Mouse (Mus musculus): Measurements from ENCODE around the gene Gna11. TPM values are rescaled to one million over a fixed set of nuclear protein-coding genes. Genes with fewer than 3 reads are reported as not detected.

The Gna11 gene
- polyA plus RNA-seq, 1 experiment from 2014 or later, result 76.3 TPM

GRCm38 (mm10) chr10:81485060-81485449 is 59.9 kb downstream of the Gna11 start:
- H3K4me1 ChIP-seq, result peaks cover 36% of the 10 kb centered on the region
- no peak for ATAC-seq (ENCODE audit: low FRiP score)
- no peaks in the 10 kb centered on the region for H3K9me3 ChIP-seq (replicated peaks)
- peak overlapping the region; percentile 31; the same call in 1 of the 2 replicates for H3K27ac ChIP-seq
- H3K9ac ChIP-seq, result no peak overlapping the region
- H3K27me3 ChIP-seq, result peaks cover 19% of the 10 kb centered on the region
- H3K36me3 ChIP-seq, result peaks cover 43% of the 10 kb centered on the region
- 36% methylated on average over 2 of the region's 2 CpGs for WGBS
- H3K4me2 ChIP-seq (replicated peaks), result no peak overlapping the region
- no peak overlapping the region for H3K4me3 ChIP-seq

GRCm38 (mm10) chr10:81484441-81485059 is 60.4 kb downstream of the Gna11 start:
- WGBS, result 57% methylated on average over 6 of the region's 6 CpGs
- Histone ChIP-seq H3K9ac (no peak overlapping the region), H3K36me3 (peaks cover 38% of the 10 kb centered on the region), H3K4me2 (replicated peaks) (no peak overlapping the region), H3K27me3 (peaks cover 23% of the 10 kb centered on the region), H3K4me1 (peaks cover 40% of the 10 kb centered on the region), H3K4me3 (no peak overlapping the region), H3K27ac (peak overlapping the region; percentile 31; the same call in 1 of the 2 replicates), H3K9me3 (replicated peaks) (no peaks in the 10 kb centered on the region)
- ATAC-seq (ENCODE audit: low FRiP score), result no peak

- Histone ChIP-seq H3K27me3 (peaks cover 23% of the 10 kb centered on the region), H3K27ac (no peak overlapping the region), H3K4me2 (replicated peaks) (no peak overlapping the region), H3K4me1 (peaks cover 40% of the 10 kb centered on the region), H3K9me3 (replicated peaks) (no peaks in the 10 kb centered on the region), H3K9ac (no peak overlapping the region), H3K36me3 (peaks cover 32% of the 10 kb centered on the region), H3K4me3 (no peak overlapping the region)
- ATAC-seq (ENCODE audit: low FRiP score), result no peak
- 19% methylated on average over 9 of the region's 9 CpGs for WGBS
These were observed 61.0 kb downstream of the Gna11 start for GRCm38 (mm10) chr10:81483983-81484382.

GRCm38 (mm10) chr10:81482533-81482889 is 62.5 kb downstream of the Gna11 start, which contains the start of gene Celf5:
Gene Celf5 (minus strand): TSS chr10:81482709.
- WGBS, result 0% methylated on average over 35 of the region's 36 CpGs
- peak within 1 kb of the TSS; percentile 59 for H3K4me2 ChIP-seq (replicated peaks)
- H3K4me1 ChIP-seq, result peaks cover 46% of the 10 kb centered on the region
- H3K9ac ChIP-seq, result peak within 1 kb of the TSS; percentile 90
- peaks cover 17% of the 10 kb centered on the region for H3K36me3 ChIP-seq
- peaks cover 38% of the 10 kb centered on the region for H3K27me3 ChIP-seq
- peak; percentile 49 for ATAC-seq (ENCODE audit: low FRiP score)
- H3K9me3 ChIP-seq (replicated peaks), result no peaks in the 10 kb centered on the region
- peak within 1 kb of the TSS; percentile 78 for H3K27ac ChIP-seq
- H3K4me3 ChIP-seq, result peak within 1 kb of the TSS; percentile 61

GRCm38 (mm10) chr10:81481605-81482532 is 63.1 kb downstream of the Gna11 start:
- Histone ChIP-seq H3K4me3 (peak overlapping the region; percentile 61), H3K4me1 (peaks cover 50% of the 10 kb centered on the region), H3K9me3 (replicated peaks) (no peaks in the 10 kb centered on the region), H3K27ac (peak overlapping the region; percentile 78), H3K4me2 (replicated peaks) (peak overlapping the region; percentile 59), H3K9ac (peak overlapping the region; percentile 90), H3K36me3 (peaks cover 11% of the 10 kb centered on the region), H3K27me3 (peaks cover 45% of the 10 kb centered on the region)
- 4% methylated on average over 27 of the region's 35 CpGs for WGBS
- peak; percentile 42 for ATAC-seq (ENCODE audit: low FRiP score)

Small RNA genes lying within 50 kb of the gene (microRNA-seq; reads per million reads assigned to microRNA genes)
- gene Gm25595, result not detected

Other genes with a start within 250 kb of the Gna11 start
- gene Cactin, start 224.1 kb downstream of the Gna11 start, polyA plus RNA-seq (2016; fragmentation: Nextera tagmentation; extraction: Ambion mirVana), result 53.3 and 54.5 TPM in 2 replicates
- gene Tbxa2r, start 216.5 kb downstream of the Gna11 start, polyA plus RNA-seq (2016; fragmentation: Nextera tagmentation; extraction: Ambion mirVana), result 2.7 and 3.1 TPM in 2 replicates
- gene Gipc3, start 201.9 kb downstream of the Gna11 start, polyA plus RNA-seq (2016; fragmentation: Nextera tagmentation; extraction: Ambion mirVana), result not detected in 2 replicates
- 92.0 and 93.4 TPM in 2 replicates for gene Hmg20b, start 194.7 kb downstream of the Gna11 start, polyA plus RNA-seq (2016; fragmentation: Nextera tagmentation; extraction: Ambion mirVana)
- gene Mfsd12, start 187.7 kb downstream of the Gna11 start, polyA plus RNA-seq (2016; fragmentation: Nextera tagmentation; extraction: Ambion mirVana), result 11.4 and 12.9 TPM in 2 replicates
- 0.52 and 0.88 TPM in 2 replicates for gene 4930404N11Rik, start 179.4 kb downstream of the Gna11 start, polyA plus RNA-seq (2016; fragmentation: Nextera tagmentation; extraction: Ambion mirVana)
- 132 and 134 TPM in 2 replicates for gene Fzr1, start 166.7 kb downstream of the Gna11 start, polyA plus RNA-seq (2016; fragmentation: Nextera tagmentation; extraction: Ambion mirVana)
- gene Dohh, start 160.8 kb downstream of the Gna11 start, polyA plus RNA-seq (2016; fragmentation: Nextera tagmentation; extraction: Ambion mirVana), result 62.7 and 67.5 TPM in 2 replicates
- gene Gm48551, start 160.7 kb downstream of the Gna11 start, polyA plus RNA-seq (2016; fragmentation: Nextera tagmentation; extraction: Ambion mirVana), result 5.7 and 5.9 TPM in 2 replicates
- 1.1 and 2.4 TPM in 2 replicates for gene Gm48552, start 156.2 kb downstream of the Gna11 start, polyA plus RNA-seq (2016; fragmentation: Nextera tagmentation; extraction: Ambion mirVana)
- gene Smim24, start 152.1 kb downstream of the Gna11 start, polyA plus RNA-seq (2016; fragmentation: Nextera tagmentation; extraction: Ambion mirVana), result 1.9 and 2.7 TPM in 2 replicates
- 30.9 and 31.5 TPM in 2 replicates for gene Nfic, start 89.6 kb downstream of the Gna11 start, polyA plus RNA-seq (2016; fragmentation: Nextera tagmentation; extraction: Ambion mirVana)
- 37.1 and 41.3 TPM in 2 replicates for gene Celf5, start 62.5 kb downstream of the Gna11 start, polyA plus RNA-seq (2016; fragmentation: Nextera tagmentation; extraction: Ambion mirVana)
- 75.1 and 79.5 TPM in 2 replicates for gene Ncln, start 48.8 kb downstream of the Gna11 start, polyA plus RNA-seq (2016; fragmentation: Nextera tagmentation; extraction: Ambion mirVana)
- gene S1pr4, start 45.1 kb downstream of the Gna11 start, polyA plus RNA-seq (2016; fragmentation: Nextera tagmentation; extraction: Ambion mirVana), result 0.52 and 0.65 TPM in 2 replicates
- gene Gna15, start 21.0 kb downstream of the Gna11 start, polyA plus RNA-seq (2016; fragmentation: Nextera tagmentation; extraction: Ambion mirVana), result 0.75 and 0.82 TPM in 2 replicates
- 476 and 504 TPM in 2 replicates for gene Aes, start 14.3 kb upstream of the Gna11 start, polyA plus RNA-seq (2016; fragmentation: Nextera tagmentation; extraction: Ambion mirVana)
- 30.6 and 32.1 TPM in 2 replicates for gene Tle2, start 29.4 kb upstream of the Gna11 start, polyA plus RNA-seq (2016; fragmentation: Nextera tagmentation; extraction: Ambion mirVana)
- gene Tle6, start 55.9 kb upstream of the Gna11 start, polyA plus RNA-seq (2016; fragmentation: Nextera tagmentation; extraction: Ambion mirVana), result 8.2 and 8.3 TPM in 2 replicates
- 1.2 and 1.3 TPM in 2 replicates for gene BC025920, start 61.1 kb upstream of the Gna11 start, polyA plus RNA-seq (2016; fragmentation: Nextera tagmentation; extraction: Ambion mirVana)
- gene Sirt6, start 82.6 kb upstream of the Gna11 start, polyA plus RNA-seq (2016; fragmentation: Nextera tagmentation; extraction: Ambion mirVana), result 52.7 and 55.5 TPM in 2 replicates
- 8.6 and 10.5 TPM in 2 replicates for gene Ankrd24, start 83.3 kb upstream of the Gna11 start, polyA plus RNA-seq (2016; fragmentation: Nextera tagmentation; extraction: Ambion mirVana)
- 5.2 and 5.6 TPM in 2 replicates for gene Gm10778, start 103.9 kb upstream of the Gna11 start, polyA plus RNA-seq (2016; fragmentation: Nextera tagmentation; extraction: Ambion mirVana)
- gene Zfp433, start 159.6 kb upstream of the Gna11 start, polyA plus RNA-seq (2016; fragmentation: Nextera tagmentation; extraction: Ambion mirVana), result 18.2 and 25.2 TPM in 2 replicates
- gene Gm3055, start 226.0 kb upstream of the Gna11 start, polyA plus RNA-seq (2016; fragmentation: Nextera tagmentation; extraction: Ambion mirVana), result 15.0 and 17.2 TPM in 2 replicates

Data from hindbrain, embryonic 12.5 days (tissue).